Mouse (Mus musculus) E14TG2a.4 (cell line): ENCODE measurements at regions not wholly inside any gene's neighbourhood (a gene's known extent, or its start where the extent isn't known, plus 50 kb on each side); places are given as distances from the start of the nearest gene placed in this dataset.

Experiments used
- CTCF ChIP-seq: conservative IDR thresholded peaks from 2 replicates; pipeline ENCODE4 v1.5.1; 2014; ENCODE audit warnings: low read length
- NANOG ChIP-seq: IDR thresholded peaks from 2 replicates; pipeline ENCODE4 v1.6.1; 2014; ENCODE audit warnings: borderline replicate concordance, low read length, mixed read lengths
- POU5F1 ChIP-seq: IDR thresholded peaks from 2 replicates; pipeline ENCODE4 v1.6.1; 2014; ENCODE audit warnings: low read length, borderline replicate concordance

GRCm38 (mm10) chr7:136377742-136378141 is 516.7 kb upstream of the Mgmt start:
- TF ChIP-seq CTCF = no peak
- TF ChIP-seq NANOG = no peak
- TF ChIP-seq POU5F1 = no peak
